Mouse (Mus musculus): Measurements from ENCODE around the gene Ccdc7a. TPM values are rescaled to one million over a fixed set of nuclear protein-coding genes. Genes with fewer than 3 reads are reported as not detected.

Ccdc7a gene
- polyA plus RNA-seq, 1 experiment from 2014 or later = not detected

- no peak overlapping the region for H3K4me2 ChIP-seq
- H3K36me3 ChIP-seq = peaks cover 57% of the 10 kb centered on the region
- no peaks in the 10 kb centered on the region for H3K9me3 ChIP-seq (replicated peaks)
- no peak overlapping the region for H3K9ac ChIP-seq
- H3K4me1 ChIP-seq (replicated peaks) = no peaks in the 10 kb centered on the region
- no peak overlapping the region for H3K4me3 ChIP-seq
- no peaks in the 10 kb centered on the region for H3K27me3 ChIP-seq (replicated peaks)
- WGBS = 84% methylated on average over 2 of the region's 2 CpGs
- no peak overlapping the region for H3K27ac ChIP-seq (ENCODE audit: poor library complexity, severe bottlenecking)
- no peak for ATAC-seq (ENCODE audit: insufficient number of reproducible peaks, low FRiP score)
Observed at GRCm38 (mm10) chr8:128732254-128732653, 333.1 kb downstream of the Ccdc7a start.

GRCm38 (mm10) chr8:128727213-128727612 lies 338.1 kb downstream of the Ccdc7a start:
- Histone ChIP-seq H3K4me3 (no peak overlapping the region), H3K4me1 (replicated peaks) (no peaks in the 10 kb centered on the region), H3K36me3 (peaks cover 60% of the 10 kb centered on the region), H3K9me3 (replicated peaks) (no peaks in the 10 kb centered on the region), H3K27ac (ENCODE audit: poor library complexity, severe bottlenecking) (no peak overlapping the region), H3K4me2 (no peak overlapping the region), H3K27me3 (replicated peaks) (no peaks in the 10 kb centered on the region), H3K9ac (no peak overlapping the region)
- WGBS = 95% methylated on average over 1 of the region's 1 CpGs
- ATAC-seq (ENCODE audit: insufficient number of reproducible peaks, low FRiP score) = no peak

- ATAC-seq (ENCODE audit: insufficient number of reproducible peaks, low FRiP score) = no peak
- H3K27me3 ChIP-seq (replicated peaks) = no peaks in the 10 kb centered on the region
- no peak overlapping the region for H3K9ac ChIP-seq
- H3K4me1 ChIP-seq (replicated peaks) = no peaks in the 10 kb centered on the region
- H3K4me2 ChIP-seq = no peak overlapping the region
- 70% methylated on average over 1 of the region's 1 CpGs for WGBS
- H3K36me3 ChIP-seq = peaks cover 51% of the 10 kb centered on the region
- H3K27ac ChIP-seq (ENCODE audit: poor library complexity, severe bottlenecking) = no peak overlapping the region
- H3K4me3 ChIP-seq = no peak overlapping the region
- no peaks in the 10 kb centered on the region for H3K9me3 ChIP-seq (replicated peaks)
Observed at GRCm38 (mm10) chr8:128724819-128725218, 340.5 kb downstream of the Ccdc7a start.

GRCm38 (mm10) chr8:128716184-128716583 lies 349.1 kb downstream of the Ccdc7a start:
- Histone ChIP-seq H3K27ac (ENCODE audit: poor library complexity, severe bottlenecking) (no peak overlapping the region), H3K36me3 (peaks cover 65% of the 10 kb centered on the region), H3K9me3 (replicated peaks) (no peaks in the 10 kb centered on the region), H3K9ac (no peak overlapping the region), H3K27me3 (replicated peaks) (no peaks in the 10 kb centered on the region), H3K4me2 (no peak overlapping the region), H3K4me1 (replicated peaks) (no peaks in the 10 kb centered on the region), H3K4me3 (no peak overlapping the region)
- ATAC-seq (ENCODE audit: insufficient number of reproducible peaks, low FRiP score) = no peak

- H3K4me3 ChIP-seq = no peak overlapping the region
- no peaks in the 10 kb centered on the region for H3K27me3 ChIP-seq (replicated peaks)
- WGBS = 46% methylated on average over 3 of the region's 3 CpGs
- ATAC-seq (ENCODE audit: insufficient number of reproducible peaks, low FRiP score) = no peak
- no peaks in the 10 kb centered on the region for H3K9me3 ChIP-seq (replicated peaks)
- no peak overlapping the region for H3K27ac ChIP-seq (ENCODE audit: poor library complexity, severe bottlenecking)
- H3K9ac ChIP-seq = no peak overlapping the region
- peaks cover 56% of the 10 kb centered on the region for H3K36me3 ChIP-seq
- H3K4me2 ChIP-seq = no peak overlapping the region
- no peaks in the 10 kb centered on the region for H3K4me1 ChIP-seq (replicated peaks)
Observed at GRCm38 (mm10) chr8:128709261-128709660, 356.1 kb downstream of the Ccdc7a start.

- WGBS = 88% methylated on average over 2 of the region's 2 CpGs
- Histone ChIP-seq H3K4me1 (replicated peaks) (peaks cover 20% of the 10 kb centered on the region), H3K4me3 (no peak overlapping the region), H3K27me3 (replicated peaks) (no peaks in the 10 kb centered on the region), H3K9me3 (replicated peaks) (no peaks in the 10 kb centered on the region), H3K9ac (no peak overlapping the region), H3K27ac (ENCODE audit: poor library complexity, severe bottlenecking) (no peak overlapping the region), H3K4me2 (no peak overlapping the region), H3K36me3 (peaks cover 27% of the 10 kb centered on the region)
- ATAC-seq (ENCODE audit: insufficient number of reproducible peaks, low FRiP score) = no peak
Observed at GRCm38 (mm10) chr8:128704836-128705235, 360.5 kb downstream of the Ccdc7a start.

- H3K4me2 ChIP-seq = no peak overlapping the region
- H3K9ac ChIP-seq = no peak overlapping the region
- H3K9me3 ChIP-seq (replicated peaks) = no peaks in the 10 kb centered on the region
- H3K36me3 ChIP-seq = peaks cover 27% of the 10 kb centered on the region
- H3K27ac ChIP-seq (ENCODE audit: poor library complexity, severe bottlenecking) = no peak overlapping the region
- no peaks in the 10 kb centered on the region for H3K27me3 ChIP-seq (replicated peaks)
- 78% methylated on average over 1 of the region's 1 CpGs for WGBS
- H3K4me3 ChIP-seq = no peak overlapping the region
- H3K4me1 ChIP-seq (replicated peaks) = peaks cover 20% of the 10 kb centered on the region
- ATAC-seq (ENCODE audit: insufficient number of reproducible peaks, low FRiP score) = no peak
Observed at GRCm38 (mm10) chr8:128704376-128704775, 360.9 kb downstream of the Ccdc7a start.

- Histone ChIP-seq H3K27me3 (replicated peaks) (no peaks in the 10 kb centered on the region), H3K9ac (no peak overlapping the region), H3K9me3 (replicated peaks) (no peaks in the 10 kb centered on the region), H3K36me3 (no peaks in the 10 kb centered on the region), H3K27ac (ENCODE audit: poor library complexity, severe bottlenecking) (no peak overlapping the region), H3K4me3 (no peak overlapping the region), H3K4me2 (no peak overlapping the region), H3K4me1 (replicated peaks) (peaks cover 39% of the 10 kb centered on the region)
- ATAC-seq (ENCODE audit: insufficient number of reproducible peaks, low FRiP score) = no peak
- 67% methylated on average over 3 of the region's 3 CpGs for WGBS
Observed at GRCm38 (mm10) chr8:128697945-128698344, 367.4 kb downstream of the Ccdc7a start.

- Histone ChIP-seq H3K4me3 (no peak overlapping the region), H3K9me3 (replicated peaks) (no peaks in the 10 kb centered on the region), H3K27me3 (replicated peaks) (no peaks in the 10 kb centered on the region), H3K4me2 (no peak overlapping the region), H3K9ac (no peak overlapping the region), H3K4me1 (replicated peaks) (peaks cover 41% of the 10 kb centered on the region), H3K27ac (ENCODE audit: poor library complexity, severe bottlenecking) (no peak overlapping the region), H3K36me3 (no peaks in the 10 kb centered on the region)
- WGBS = 95% methylated on average over 1 of the region's 1 CpGs
- ATAC-seq (ENCODE audit: insufficient number of reproducible peaks, low FRiP score) = no peak
Observed at GRCm38 (mm10) chr8:128696701-128697397, 368.5 kb downstream of the Ccdc7a start.

GRCm38 (mm10) chr8:128690056-128690455 lies 375.3 kb downstream of the Ccdc7a start:
- 78% methylated on average over 1 of the region's 1 CpGs for WGBS
- peaks cover 30% of the 10 kb centered on the region for H3K4me1 ChIP-seq (replicated peaks)
- 0 out of 2 replicates have a peak overlapping the region, but pooled peaks have one; percentile 21 for H3K4me2 ChIP-seq

GRCm38 (mm10) chr8:128688679-128689078 lies 376.6 kb downstream of the Ccdc7a start:
- Histone ChIP-seq H3K9ac (no peak overlapping the region), H3K9me3 (replicated peaks) (no peaks in the 10 kb centered on the region), H3K4me3 (no peak overlapping the region), H3K36me3 (no peaks in the 10 kb centered on the region), H3K27ac (ENCODE audit: poor library complexity, severe bottlenecking) (no peak overlapping the region), H3K27me3 (replicated peaks) (no peaks in the 10 kb centered on the region), H3K4me1 (replicated peaks) (peaks cover 25% of the 10 kb centered on the region), H3K4me2 (no peak overlapping the region)
- no peak for ATAC-seq (ENCODE audit: insufficient number of reproducible peaks, low FRiP score)
- 48% methylated on average over 3 of the region's 3 CpGs for WGBS

More at GRCm38 (mm10) chr8:128690056-128690455, 375.3 kb downstream of the Ccdc7a start:
- H3K9me3 ChIP-seq (replicated peaks) = no peaks in the 10 kb centered on the region
- H3K27ac ChIP-seq (ENCODE audit: poor library complexity, severe bottlenecking) = no peak overlapping the region
- no peaks in the 10 kb centered on the region for H3K27me3 ChIP-seq (replicated peaks)
- H3K9ac ChIP-seq = no peak overlapping the region
- H3K36me3 ChIP-seq = no peaks in the 10 kb centered on the region
- ATAC-seq (ENCODE audit: insufficient number of reproducible peaks, low FRiP score) = no peak
- H3K4me3 ChIP-seq = no peak overlapping the region

All from heart, embryonic 12.5 days (tissue).